ENCODE assay signal across 8 mouse cellular contexts in genomic region chr9:45932571-45933415, GRCm38 (mm10). TPM values are rescaled to one million over a fixed set of nuclear protein-coding genes. Genes with fewer than 3 reads are reported as not detected.
DNase-seq lines count a peak whose midpoint lies in the region.

No protein-coding gene starts in this region.

- intact Hi-C loops in left cerebral cortex, postnatal 14 days (cut with DNase I): no loop called here

- peak; percentile 29 for DNase-seq in cerebellum, adult 9-10 months
- no peak for DNase-seq in cerebellum, postnatal 4 days (ENCODE audit: low spot score in 2 of 2)
- peak; percentile 39 to 53 for DNase-seq in left cerebral cortex, postnatal 14 days (ENCODE audit: low spot score in 2 of 2)
- DNase-seq in left cerebral cortex, adult 11 months (ENCODE audit: low spot score): no peak
- peak; percentile 58 for DNase-seq in kidney, adult 9 months
- peak; percentile 61 for DNase-seq in lung, postnatal 10 days
- DNase-seq in adrenal gland, postnatal 14 days: no peak
- DNase-seq in cerebellum, postnatal 25 days: no peak

RNA-seq across cellular contexts. Expression of gene Tagln, which starts 3.1 kb away (rescaled TPM):
- total RNA-seq in left cerebral cortex, postnatal 14 days (2021): 10 to 100 TPM; 13.1 to 16.2 TPM
- 57.9 and 85.1 TPM in 2 replicates for total RNA-seq in adrenal gland, postnatal 14 days (2021)

RNA-seq across cellular contexts. Expression of gene Sidt2, which starts 22.3 kb away (rescaled TPM):
- total RNA-seq in left cerebral cortex, postnatal 14 days (2021): 100 to 1,000 TPM; 112 to 116 TPM
- total RNA-seq in adrenal gland, postnatal 14 days (2021): 177 and 178 TPM in 2 replicates

RNA-seq across cellular contexts. Expression of gene Rnf214, which starts 26.1 kb away (rescaled TPM):
- total RNA-seq in left cerebral cortex, postnatal 14 days (2021): 10 to 100 TPM; 74.5 to 75.5 TPM
- 39.0 and 40.0 TPM in 2 replicates for total RNA-seq in adrenal gland, postnatal 14 days (2021)

RNA-seq across cellular contexts. Expression of gene Pcsk7, which starts 26.5 kb away (rescaled TPM):
- total RNA-seq in left cerebral cortex, postnatal 14 days (2021): 10 to 100 TPM; 19.7 to 20.3 TPM
- 26.6 and 28.4 TPM in 2 replicates for total RNA-seq in adrenal gland, postnatal 14 days (2021)

Comparison
In these comparisons a context has a peak if more than half of its experiments do, and no peak if none do; other contexts are left out.
1. DNase-seq: peak in cerebellum, adult 9-10 months (single experiment), left cerebral cortex, postnatal 14 days (2 of 2), kidney, adult 9 months (single experiment) and lung, postnatal 10 days (single experiment); none in cerebellum, postnatal 4 days (0 of 2), left cerebral cortex, adult 11 months (single experiment), adrenal gland, postnatal 14 days (single experiment) and cerebellum, postnatal 25 days (0 of 2).